Mouse (Mus musculus): ENCODE measurements around the gene Caprin2.
"Not testable (repeated sequence)": the region's sequence is repeated elsewhere in the genome, so short reads cannot be mapped to it uniquely, and the experiment has no call there.

The Caprin2 gene

DNA sequence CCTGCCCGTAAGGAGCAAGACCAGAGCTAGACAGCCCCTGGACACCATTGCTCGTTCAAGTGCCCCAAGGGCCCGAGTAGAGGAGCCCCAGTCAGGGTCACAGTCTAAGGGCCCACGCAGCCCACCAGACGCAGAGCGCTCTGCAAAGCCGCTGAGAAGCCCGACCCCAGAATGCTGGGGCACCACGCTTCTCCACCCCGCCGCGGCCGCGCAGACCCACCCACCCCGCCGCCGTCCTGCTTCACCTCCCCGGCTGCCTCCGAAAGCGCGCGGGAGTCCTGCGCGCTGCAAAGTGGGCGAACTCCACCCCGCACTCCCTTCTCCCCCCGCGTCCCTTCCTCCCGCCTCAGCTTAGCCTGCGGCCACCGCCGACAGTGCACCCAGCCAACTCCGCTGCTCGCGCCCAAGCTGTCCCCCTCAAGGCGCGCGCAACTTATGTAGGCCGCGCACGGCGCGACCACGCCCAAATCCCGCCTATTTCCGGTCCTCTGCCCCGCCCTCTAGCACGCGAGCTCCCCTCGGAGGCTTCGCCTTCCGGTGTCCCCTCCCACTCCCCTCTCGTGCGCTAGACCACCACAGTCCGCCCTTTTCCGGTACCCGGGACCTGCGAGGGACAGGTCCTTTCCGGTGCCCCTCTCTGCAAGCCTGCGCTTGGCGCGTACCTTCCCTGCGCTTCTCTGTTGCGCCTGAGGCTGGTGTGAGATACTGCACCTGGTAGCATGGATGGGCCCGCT, at the start of gene Caprin2:
Gene Caprin2, minus strand, starts transcription at position 465 of the 734 bp plus-strand sequence.
- DNase-seq (ENCODE audit: low spot score in 2 of 2): peak; percentile 87 to 91

DNA sequence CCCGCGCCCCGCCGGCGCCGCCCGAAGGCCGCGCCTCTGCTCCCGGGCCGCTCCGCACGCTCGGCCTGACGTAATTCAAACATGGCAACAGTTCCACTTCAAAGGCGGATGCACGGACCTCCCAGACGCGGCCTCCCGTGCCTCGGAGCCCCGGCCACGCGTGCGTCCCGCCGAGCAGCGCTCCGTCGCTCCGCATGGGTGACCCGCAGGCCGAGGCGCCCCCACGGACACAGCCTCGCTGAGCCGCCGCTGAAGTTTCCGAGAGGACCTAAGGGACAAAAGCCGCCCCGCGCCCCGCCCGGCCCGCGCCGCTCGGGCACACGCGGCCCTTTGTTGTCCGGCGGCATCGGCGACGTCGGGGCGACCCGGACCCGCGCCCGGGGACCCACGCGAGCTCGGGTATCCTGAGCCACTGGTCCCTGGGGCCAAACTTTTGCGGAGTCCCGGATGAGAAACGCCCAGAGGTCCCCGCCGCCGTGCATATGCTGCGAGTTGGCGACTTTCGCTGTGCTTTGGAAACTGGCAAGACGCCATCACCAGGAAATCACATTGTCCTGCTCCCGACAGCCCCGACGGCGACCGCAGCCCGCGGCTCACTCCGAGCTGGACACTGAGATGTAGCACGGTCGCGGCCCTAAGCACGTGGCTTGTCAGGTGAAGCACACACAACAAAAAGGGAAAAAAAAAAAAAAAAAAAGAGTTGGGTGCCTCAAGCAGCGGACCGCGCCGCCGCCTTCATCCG, 48.9 kb upstream of the Caprin2 start:
- DNase-seq (ENCODE audit: low spot score in 2 of 2): peak; percentile 29 to 49

DNA sequence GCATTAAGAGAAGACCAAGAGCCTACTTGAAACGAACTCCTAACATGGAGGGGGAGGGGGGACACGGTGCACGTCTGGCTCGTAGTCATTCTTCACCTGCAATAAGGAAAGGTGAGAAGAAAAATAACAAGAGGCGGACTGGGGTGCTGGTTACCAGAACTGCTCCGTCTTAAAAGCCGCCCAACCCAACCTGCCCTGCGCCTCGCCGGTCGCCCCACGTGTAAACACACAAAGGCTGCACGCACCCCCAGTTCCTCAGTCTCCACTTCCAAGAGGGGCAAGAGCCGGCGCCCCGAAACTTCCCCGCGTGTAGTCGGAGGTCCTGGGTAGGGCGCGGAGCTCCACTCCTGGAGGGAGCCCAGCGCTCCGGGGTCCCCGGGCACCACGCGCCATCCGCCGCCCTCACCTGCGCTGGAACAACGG, 48.3 kb upstream of the Caprin2 start:
- peak in 1 of 2 experiments; percentile 28 for DNase-seq (ENCODE audit: low spot score in 2 of 2)

DNA sequence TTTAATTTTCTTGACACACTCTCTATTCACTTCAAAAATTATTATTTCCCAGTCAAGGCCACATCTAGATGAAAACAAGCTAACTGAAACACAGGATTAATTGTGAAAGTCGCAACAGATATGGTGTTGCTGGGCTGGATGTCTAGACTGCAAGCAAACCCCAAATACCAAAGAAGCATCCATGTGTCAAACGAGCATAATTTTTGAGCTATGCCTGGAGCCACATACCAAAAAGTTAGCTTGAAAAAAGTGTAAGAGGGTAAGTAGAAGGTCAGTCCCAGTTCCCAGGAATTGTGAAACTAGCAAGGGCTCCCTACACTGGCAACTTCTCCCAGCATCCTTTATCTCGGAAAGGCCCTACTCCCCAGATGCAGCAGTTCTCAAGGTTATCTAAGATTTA, 47.7 kb upstream of the Caprin2 start:
- DNase-seq (ENCODE audit: low spot score in 2 of 2): no peak

DNA sequence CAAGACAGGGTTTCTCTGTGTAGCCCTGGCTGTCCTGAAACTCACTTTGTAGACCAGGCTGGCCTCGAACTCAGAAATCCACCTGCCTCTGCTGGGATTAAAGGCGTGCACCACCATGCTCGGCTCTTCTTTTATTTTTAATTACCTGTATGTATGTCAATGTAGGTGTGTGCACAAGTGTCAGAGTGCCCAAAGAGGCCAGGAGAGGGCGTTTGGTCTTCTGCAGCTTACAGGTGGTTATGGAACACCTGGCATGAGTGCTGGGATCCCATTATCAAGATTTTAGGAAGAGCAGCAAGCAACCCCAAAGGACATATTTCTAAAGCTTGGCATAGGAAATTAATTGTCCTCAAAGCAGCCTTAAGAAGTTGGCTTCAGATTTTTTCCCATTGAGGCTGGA, 46.4 kb upstream of the Caprin2 start:
- DNase-seq (ENCODE audit: low spot score in 2 of 2): no peak

DNA sequence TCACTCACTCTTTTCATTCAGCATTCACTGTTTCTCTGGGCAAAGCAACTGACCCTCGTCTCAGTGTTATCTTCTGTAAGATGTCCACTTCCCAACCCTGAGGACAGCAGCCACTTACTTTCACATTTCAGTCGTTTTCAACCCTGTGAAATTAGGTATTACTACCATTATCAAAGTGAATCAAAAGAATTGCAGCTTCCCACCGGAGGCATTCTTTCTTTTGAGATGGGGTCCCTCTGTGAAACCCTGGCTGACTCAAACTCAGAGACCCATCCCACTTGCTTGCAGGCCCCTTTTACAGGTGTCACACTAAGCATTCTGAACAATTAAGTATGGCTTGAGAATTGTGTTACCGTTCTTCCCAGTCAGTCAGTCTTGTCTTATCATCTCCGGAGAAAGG, 45.8 kb upstream of the Caprin2 start:
- no peak for DNase-seq (ENCODE audit: low spot score in 2 of 2)

DNA sequence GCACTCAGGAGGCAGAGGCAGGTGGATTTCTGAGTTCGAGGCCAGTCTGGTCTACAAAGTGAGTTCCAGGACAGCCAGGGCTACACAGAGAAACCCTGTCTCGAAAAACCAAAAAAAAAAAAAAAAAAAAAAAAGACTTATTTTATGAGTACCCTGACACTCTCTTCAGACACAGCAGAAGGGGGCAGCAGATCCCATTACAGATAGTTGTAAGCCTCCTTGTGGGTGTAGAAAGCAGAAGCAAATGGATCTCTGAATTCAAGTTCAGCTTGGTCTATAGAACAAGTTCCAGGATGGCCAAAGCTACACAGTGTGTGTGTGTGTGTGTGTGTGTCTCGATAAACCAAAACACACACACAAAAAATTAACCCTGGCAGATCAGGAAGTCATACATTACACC, 44.3 kb upstream of the Caprin2 start:
- not testable (repeated sequence) for DNase-seq (ENCODE audit: low spot score in 2 of 2)

DNA sequence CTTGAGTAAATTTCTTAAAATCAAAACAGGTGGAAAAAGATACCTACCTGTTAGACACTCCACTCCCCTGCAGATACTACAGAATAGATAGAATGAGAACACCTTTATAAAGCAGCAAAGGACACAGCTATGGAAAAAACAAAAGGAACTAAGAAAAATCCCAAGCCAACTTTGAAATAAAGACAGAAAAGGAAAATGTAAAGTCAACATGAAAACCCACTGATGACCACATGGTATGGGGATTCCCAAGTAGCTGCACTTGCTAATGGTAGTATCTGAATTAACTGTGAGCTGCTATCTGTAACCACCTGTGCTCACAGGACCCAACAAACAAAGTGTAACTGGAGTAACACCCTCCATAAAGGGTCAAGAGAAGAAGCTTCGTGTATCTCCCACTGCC, 41.7 kb upstream of the Caprin2 start:
- DNase-seq (ENCODE audit: low spot score in 2 of 2): no peak

DNA sequence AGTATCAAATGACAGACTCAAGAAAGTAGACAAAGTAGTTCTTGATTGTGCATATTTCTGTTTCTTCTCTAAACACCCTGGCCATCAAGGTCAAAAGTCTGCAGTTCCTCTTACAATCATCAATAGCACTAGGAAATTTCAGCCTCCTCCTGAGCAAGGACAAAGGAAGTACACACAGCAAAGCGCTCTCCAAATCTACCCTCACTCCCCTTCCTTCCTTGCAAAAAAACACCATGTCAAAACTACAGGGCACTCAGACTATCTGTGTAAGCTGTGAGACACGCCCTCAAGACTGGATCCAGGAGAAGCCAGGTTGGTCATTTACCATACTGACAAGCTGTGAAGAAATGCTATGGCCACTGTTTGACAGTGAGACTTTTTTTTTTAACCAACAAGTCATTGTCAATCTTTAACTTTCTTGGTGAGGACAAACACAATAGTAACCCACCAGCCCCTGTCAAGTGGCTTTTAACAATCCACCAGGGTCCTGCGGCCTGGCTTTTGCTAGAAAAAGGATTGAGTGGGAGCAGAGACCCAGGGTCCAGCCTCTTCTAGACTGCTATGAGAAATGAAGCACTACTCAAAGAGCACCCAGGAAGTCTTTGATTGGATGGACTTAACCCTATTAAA, 39.0 kb upstream of the Caprin2 start:
- DNase-seq (ENCODE audit: low spot score in 2 of 2): no peak

DNA sequence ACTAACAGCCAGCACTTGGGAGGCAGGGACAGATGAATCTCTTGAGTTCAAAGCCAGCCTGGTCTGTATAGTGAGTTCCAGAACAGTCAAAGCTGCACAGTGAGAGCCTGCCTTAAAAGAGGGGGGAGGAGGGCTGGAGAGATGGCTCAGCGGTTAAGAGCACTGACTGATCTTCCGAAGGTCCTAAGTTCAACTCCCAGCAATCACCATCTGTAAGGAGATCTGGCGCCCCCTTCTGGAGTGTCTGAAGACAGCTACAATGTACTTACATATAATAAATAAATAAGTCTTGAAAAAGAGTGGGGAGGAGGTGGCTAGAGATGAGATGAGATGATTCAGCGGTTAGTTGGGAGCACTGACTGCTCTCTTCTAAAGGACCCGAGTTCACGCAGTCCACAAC, 35.2 kb upstream of the Caprin2 start:
- DNase-seq (ENCODE audit: low spot score in 2 of 2): no peak

DNA sequence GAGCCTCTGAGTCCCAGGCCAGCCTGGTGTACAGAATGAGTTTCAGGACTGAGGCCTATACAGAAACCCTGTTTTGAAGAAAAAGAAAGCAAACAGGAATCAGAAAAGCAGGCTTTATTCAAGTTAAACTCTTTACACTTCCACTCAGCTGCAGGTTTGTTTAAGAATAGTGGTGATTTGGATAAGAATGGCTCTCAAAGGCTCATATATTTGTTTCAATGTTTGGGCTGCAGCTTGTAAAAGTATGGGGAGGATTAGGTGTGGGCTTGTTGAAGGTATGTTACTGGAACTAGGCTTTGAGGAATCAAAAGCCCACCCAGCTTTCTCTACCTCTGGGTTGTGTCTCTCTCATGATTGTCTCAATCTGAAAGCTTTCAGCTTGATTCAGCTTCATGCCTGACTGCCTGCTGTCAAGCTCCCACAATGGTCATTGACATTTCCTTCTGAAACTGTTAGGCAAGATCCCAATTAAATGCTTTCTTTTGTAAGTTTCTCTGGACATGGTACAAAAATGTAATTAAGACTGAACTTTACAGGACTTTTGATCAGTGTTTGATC, 22.9 kb upstream of the Caprin2 start:
- DNase-seq (ENCODE audit: low spot score in 2 of 2): no peak

DNA sequence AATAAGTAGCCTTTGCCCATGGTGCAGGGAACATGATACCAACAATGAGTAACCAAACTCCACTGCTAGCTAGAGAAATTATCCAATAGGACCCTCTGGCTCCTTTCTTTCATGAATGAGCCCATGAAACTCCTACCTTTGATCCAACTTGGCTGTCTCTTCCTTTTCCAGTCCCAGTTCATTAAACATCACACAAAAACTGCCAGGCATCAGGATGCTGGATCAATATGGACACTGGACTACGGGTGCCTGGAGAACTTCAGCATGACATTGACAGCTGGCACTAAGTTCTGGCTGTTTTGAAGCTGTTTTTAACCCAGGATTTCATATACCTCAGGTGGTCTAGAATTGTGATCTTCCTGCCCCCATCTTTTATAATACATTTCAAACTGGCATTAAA, 21.6 kb upstream of the Caprin2 start:
- DNase-seq (ENCODE audit: low spot score in 2 of 2): no peak

DNA sequence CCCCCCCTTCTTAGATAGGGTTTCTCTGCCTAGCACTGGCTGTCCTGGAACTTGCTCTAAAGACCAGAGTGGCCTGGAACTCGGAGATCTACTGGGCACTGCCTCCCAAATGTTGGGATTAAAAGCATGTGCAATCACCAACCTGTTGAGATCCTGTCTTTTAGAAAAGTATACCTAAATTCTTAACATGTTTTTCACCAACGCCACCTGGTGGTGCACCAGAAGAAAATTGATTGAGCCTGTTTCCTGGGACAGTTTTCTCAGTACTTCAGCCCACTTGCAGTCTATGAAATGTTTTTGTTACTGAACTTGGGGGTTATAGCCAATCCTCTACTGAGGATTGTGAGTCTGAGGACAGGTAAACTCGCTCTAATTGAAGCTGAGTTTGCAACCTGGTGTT, 20.8 kb upstream of the Caprin2 start:
- DNase-seq (ENCODE audit: low spot score in 2 of 2): no peak

DNA sequence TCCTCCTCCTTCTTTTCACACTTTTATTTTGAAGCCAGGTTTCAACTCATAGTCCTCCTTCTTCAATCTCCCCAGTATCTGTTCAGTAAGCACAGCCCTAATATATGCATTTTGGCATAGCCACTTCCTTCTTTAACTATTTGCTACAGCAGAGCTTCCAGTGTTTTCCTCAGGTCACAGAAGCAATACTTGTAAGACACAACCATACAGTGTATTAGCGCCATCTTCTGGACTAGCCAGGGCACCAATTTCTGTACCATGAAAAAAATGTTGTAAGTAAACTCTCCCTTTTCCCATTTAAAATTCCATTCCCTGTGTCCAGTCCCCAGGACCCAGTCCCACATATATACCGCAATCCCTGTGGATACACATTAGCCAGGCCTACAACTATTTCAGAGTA, 17.9 kb upstream of the Caprin2 start:
- peak in 1 of 2 experiments; percentile 14 for DNase-seq (ENCODE audit: low spot score in 2 of 2)

DNA sequence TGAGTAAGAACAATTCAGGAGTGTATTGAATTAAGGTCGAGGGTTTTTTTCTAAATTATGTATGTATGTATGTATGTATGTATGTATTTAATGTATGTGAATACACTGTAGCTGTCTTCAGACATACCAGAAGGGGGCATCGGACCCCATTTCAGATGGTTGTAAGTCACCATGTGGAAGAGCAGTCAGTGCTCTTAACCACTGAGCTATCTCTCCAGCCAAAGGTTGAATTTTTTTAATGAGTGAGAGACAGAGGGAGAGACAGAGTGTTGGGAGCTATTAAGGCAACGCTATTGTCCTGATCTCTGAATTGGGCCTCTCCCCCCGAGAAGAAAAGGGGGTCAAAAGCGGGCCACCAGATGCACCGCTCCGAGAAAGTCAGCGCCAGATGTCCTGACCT, 15.9 kb upstream of the Caprin2 start:
- not testable (repeated sequence) for DNase-seq (ENCODE audit: low spot score in 2 of 2)

DNA sequence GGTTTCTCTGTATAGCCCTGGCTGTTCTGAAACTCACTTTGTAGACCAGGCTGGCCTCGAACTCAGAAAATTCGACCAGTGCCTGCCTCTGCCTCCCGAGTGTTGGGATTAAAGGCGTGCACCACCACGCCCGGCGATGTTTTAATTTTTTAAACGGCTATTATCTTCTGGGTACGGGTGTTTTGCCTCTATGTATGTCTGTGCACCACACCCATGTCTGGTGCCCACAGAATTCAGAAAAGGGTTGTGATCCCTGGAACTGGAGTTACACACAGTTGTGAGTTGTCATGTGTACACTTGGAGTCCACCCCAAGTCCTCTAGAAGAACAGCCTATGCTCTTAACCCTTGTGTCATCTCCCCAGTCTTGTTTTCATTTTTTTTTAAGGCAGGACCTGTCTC, 10.9 kb upstream of the Caprin2 start:
- no peak for DNase-seq (ENCODE audit: low spot score in 2 of 2)

DNA sequence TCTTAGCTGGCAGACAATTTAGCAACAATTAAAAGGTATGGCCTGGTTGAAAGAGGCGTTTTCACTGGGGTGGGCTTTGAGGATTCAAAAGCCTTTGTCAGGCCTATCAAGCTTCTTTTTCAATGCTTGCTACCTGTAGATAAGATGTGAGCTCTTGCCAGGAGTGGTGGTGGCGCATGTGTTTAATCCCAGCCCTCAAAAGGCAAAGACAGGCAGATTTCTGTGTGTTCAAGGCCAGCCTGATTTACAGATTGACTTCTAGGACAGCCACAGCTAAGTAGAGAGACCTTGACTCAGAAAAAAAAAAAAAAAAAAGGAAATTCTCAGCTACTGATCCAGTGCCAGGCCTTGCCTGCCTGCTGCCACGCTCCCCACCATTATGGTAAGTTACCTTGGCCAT, 6.7 kb upstream of the Caprin2 start:
- DNase-seq (ENCODE audit: low spot score in 2 of 2): no peak

DNA sequence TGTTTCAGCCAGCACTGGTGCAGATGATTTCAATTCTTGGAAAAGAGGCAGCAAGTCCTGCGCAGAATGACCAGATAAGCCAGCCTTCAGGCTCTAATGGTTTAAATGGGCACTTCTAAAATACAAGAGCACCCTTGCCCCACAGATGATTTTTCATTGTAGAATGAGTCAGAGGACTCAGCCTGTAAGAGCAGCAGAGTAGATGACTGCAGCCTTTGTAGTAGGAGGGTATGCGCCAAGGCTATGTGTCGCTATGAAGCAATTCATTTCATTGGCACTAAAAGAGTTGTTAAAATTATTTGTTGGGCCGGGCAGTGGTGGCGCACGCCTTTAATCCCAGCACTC, 442 bp upstream of the Caprin2 start:
- DNase-seq (ENCODE audit: low spot score in 2 of 2): no peak

DNA sequence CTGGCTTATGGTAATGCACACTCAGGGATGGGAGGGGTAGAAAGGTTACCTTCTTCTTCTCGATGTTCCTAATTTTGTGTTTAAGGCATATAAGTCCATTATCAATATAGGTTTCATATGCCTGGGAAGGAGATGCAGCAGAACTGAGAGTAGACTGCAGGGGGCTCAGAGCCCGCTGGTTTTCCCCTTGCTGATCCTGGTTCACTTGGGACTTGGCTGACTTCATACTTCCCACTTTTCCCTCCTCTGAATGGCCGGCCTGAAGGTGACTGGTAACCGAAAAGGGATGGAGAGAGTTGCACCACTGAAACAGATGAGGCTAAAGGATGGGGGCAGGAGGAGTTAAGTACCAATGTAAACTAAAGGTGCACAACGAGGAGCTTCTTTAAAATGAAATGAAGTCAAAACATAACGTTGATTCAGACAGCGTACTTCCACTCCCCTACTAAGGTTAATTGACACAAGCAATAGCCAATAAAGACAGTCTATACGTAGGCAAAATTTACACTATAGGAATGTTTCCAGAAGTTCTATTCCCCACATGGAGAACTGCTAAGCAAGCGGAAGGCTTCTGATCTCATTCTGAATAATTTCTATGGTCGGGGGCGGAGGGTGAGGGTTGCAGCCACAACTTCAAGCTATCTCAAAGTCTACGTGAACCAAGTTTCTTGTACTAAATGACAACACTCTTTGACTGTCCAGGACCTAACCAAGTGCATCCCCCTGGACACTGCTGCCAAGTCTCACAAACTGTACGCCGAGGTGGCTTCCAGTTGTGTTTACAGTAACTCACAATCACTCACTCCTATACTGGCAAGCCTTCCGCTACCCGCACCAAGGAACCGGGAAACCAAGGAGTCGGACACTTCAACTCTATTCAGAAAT, 907 bp downstream of the Caprin2 start:
- DNase-seq (ENCODE audit: low spot score in 2 of 2): no peak

DNA sequence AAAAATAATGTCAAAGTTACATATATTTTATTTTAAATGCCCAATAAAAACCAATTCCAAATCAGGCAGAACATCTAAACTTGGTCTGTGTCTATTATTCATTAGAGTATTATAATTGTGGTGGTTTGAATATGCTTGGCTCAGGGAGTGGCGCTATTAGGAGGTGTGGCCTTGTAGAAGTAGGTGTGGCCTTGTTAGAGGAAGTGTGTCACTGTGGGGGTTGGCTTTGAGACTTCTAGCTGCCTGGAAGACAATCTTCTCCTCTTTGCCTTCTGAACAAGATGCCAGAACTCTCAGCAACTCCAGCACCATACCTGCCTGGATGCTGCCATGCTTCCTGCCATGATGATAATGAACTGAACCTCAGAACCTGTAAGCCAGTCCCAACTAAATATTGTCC, 22.1 kb downstream of the Caprin2 start:
- no peak for DNase-seq (ENCODE audit: low spot score in 2 of 2)

DNA sequence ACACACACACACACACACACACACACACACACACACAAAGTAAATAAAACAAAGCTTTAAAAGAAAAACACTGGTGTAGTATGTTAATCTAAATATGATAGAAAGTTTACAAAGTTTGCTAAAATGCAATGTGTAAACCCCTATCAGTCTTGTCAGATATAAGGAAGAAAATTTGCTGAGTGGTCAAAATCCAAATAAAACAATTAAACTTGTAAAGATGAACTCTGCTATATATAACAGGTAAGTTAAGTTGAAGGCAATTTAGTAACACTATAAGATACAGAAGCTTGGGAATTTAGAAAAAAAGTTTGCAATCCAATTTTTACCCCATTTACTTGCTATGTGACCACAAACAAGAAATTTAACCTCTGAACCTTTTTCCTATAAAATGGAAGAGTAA, 50.4 kb downstream of the Caprin2 start:
- DNase-seq (ENCODE audit: low spot score in 2 of 2): no peak

DNA sequence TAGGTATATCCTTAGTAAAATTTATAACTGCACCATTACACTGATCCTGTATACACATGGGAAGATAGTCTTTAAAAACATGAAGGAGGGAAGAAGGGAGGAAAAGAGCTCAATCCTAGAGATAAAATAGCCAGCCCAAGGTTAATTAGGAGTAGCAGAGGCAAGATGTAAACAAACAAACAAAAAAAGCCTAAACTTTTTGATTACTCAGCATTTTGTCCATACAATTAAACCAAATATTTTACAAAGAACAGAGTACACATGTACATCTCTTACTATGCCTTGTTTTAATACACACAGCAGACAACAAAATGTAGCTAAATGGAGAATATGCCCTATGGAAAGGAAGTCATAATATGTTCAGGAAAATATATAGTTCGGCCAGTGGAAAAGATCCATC, 54.3 kb downstream of the Caprin2 start:
- no peak for DNase-seq (ENCODE audit: low spot score in 2 of 2)
